Mouse (Mus musculus) midbrain, postnatal 0 days (tissue): ENCODE results near the gene Pemt. TPM values are rescaled to one million over a fixed set of nuclear protein-coding genes. Genes with fewer than 3 reads are reported as not detected.

Experiments used
- ATAC-seq: fragments of 200-750 bp; cut with Nextera tagmentation; 2 replicates; pipeline ENCODE4 v1.8.0; 2017; ENCODE audit warnings: moderate number of reproducible peaks, mild to moderate bottlenecking, moderate TSS enrichment, moderate library complexity; ENCODE audit not compliant: low FRiP score
- DNase-seq: peaks from one replicate; pipeline ENCODE4 v3.0.0-alpha.2; 2015; ENCODE audit warnings: low spot score
- H3K27ac ChIP-seq: fragments of 300-500 bp; sonication (generic); 2 replicates; pipeline ENCODE4 v1.5.1; 2014; ENCODE audit warnings: low read depth, mild to moderate bottlenecking, low read length, mixed read lengths
- H3K27me3 ChIP-seq: fragments of 300-500 bp; sonication (generic); 2 replicates; pipeline ENCODE4 v1.6.1; 2014; ENCODE audit warnings: low read length, control low read depth, mixed read lengths; ENCODE audit not compliant: insufficient read depth
- H3K36me3 ChIP-seq: fragments of 300-500 bp; sonication (generic); 2 replicates; pipeline ENCODE4 v1.6.1; 2014; ENCODE audit warnings: low read length, control low read depth, mixed read lengths; ENCODE audit not compliant: insufficient read depth
- H3K4me1 ChIP-seq: fragments of 300-500 bp; sonication (generic); 2 replicates; pipeline ENCODE4 v1.6.1; 2014; ENCODE audit warnings: mild to moderate bottlenecking, control low read depth, antibody characterized with exemption, low read length, mixed read lengths; ENCODE audit not compliant: insufficient read depth
- H3K4me2 ChIP-seq: fragments of 300-500 bp; sonication (generic); 2 replicates; pipeline ENCODE4 v1.6.1; 2014; ENCODE audit warnings: low read depth, mild to moderate bottlenecking, low read length, mixed read lengths; ENCODE audit not compliant: poor library complexity, severe bottlenecking
- H3K4me3 ChIP-seq: fragments of 300-500 bp; sonication (generic); 2 replicates; pipeline ENCODE4 v1.5.1; 2014; ENCODE audit warnings: low read depth, mild to moderate bottlenecking, low read length, moderate library complexity
- H3K9ac ChIP-seq: fragments of 300-500 bp; sonication (generic); replicated peaks from 2 replicates; pipeline ENCODE4 v1.6.1; 2014; ENCODE audit warnings: mild to moderate bottlenecking, low read length, moderate library complexity, mixed read lengths; ENCODE audit not compliant: poor library complexity, severe bottlenecking
- H3K9me3 ChIP-seq: fragments of 300-500 bp; sonication (generic); 2 replicates; pipeline ENCODE4 v1.6.1; 2016; ENCODE audit warnings: low read length, control low read depth
- CTCF ChIP-seq: IDR thresholded peaks from 2 replicates; pipeline ENCODE4 v1.5.1; 2016; ENCODE audit warnings: antibody characterized with exemption, mild to moderate bottlenecking
- WGBS: fragments of 180-500 bp; shearing (Covaris S2); extraction: QIAGEN DNeasy Blood & Tissue Kit; methylation state at CpG from one replicate; pipeline ENCODE4 v1.1.7; 2014; 5-methylcytosine and 5-hydroxymethylcytosine counted together
- polyA plus RNA-seq: library from polyadenylated mRNA; unstranded; fragments of >200 nt; fragmentation: Nextera tagmentation; extraction: Ambion mirVana; gene quantifications from 2 replicates; pipeline ENCODE4 v1.2.1, GENCODE M21; 2015
- total RNA-seq: library from RNA; depleted of rRNA; stranded (reverse); fragments of >200 nt; gene quantifications from 2 replicates; pipeline ENCODE4 v1.2.3, GENCODE M21; 2014

Gene Pemt
- total and polyA plus RNA-seq, 2 experiments from 2014 or later: 10.9 to 12.7 TPM

GRCm38 (mm10) chr11:60004716-60005115 lies 41.6 kb downstream of the Pemt start:
- 57% methylated on average over 6 of the region's 6 CpGs for WGBS
- H3K9me3 ChIP-seq: no peaks in the 10 kb centered on the region
- DNase-seq: no peak

GRCm38 (mm10) chr11:60003811-60004210 lies 42.5 kb downstream of the Pemt start:
- Histone ChIP-seq H3K9me3 (no peaks in the 10 kb centered on the region), H3K4me2 (no peak overlapping the region), H3K4me1 (peaks cover 2% of the 10 kb centered on the region; the same call in 1 of the 2 replicates), H3K4me3 (no peak overlapping the region), H3K9ac (no peak overlapping the region), H3K27me3 (no peaks in the 10 kb centered on the region), H3K36me3 (no peaks in the 10 kb centered on the region), H3K27ac (no peak overlapping the region)
- no peak for DNase-seq
- no peak for TF ChIP-seq CTCF
- 86% methylated on average over 8 of the region's 8 CpGs for WGBS
- ATAC-seq: no peak

More at GRCm38 (mm10) chr11:60004716-60005115, 41.6 kb downstream of the Pemt start:
- Histone ChIP-seq H3K27me3 (no peaks in the 10 kb centered on the region), H3K36me3 (no peaks in the 10 kb centered on the region), H3K27ac (no peak overlapping the region), H3K9ac (no peak overlapping the region), H3K4me3 (no peak overlapping the region), H3K4me2 (no peak overlapping the region), H3K4me1 (peaks cover 7% of the 10 kb centered on the region; the same call in 1 of the 2 replicates)
- TF ChIP-seq CTCF: no peak
- ATAC-seq: no peak

GRCm38 (mm10) chr11:60001231-60001980 lies 44.9 kb downstream of the Pemt start:
- DNase-seq (no peak), ATAC-seq (no peak)
- WGBS: 87% methylated on average over 5 of the region's 5 CpGs

GRCm38 (mm10) chr11:59994318-59994717 lies 52.0 kb downstream of the Pemt start:
- H3K4me3 ChIP-seq: no peak overlapping the region
- DNase-seq (no peak), ATAC-seq (no peak)
- TF ChIP-seq CTCF: no peak
- H3K36me3 ChIP-seq: no peaks in the 10 kb centered on the region
- H3K4me1 ChIP-seq: no peaks in the 10 kb centered on the region
- H3K27me3 ChIP-seq: no peaks in the 10 kb centered on the region
- H3K27ac ChIP-seq: no peak overlapping the region
- WGBS: 77% methylated on average over 9 of the region's 9 CpGs
- no peak overlapping the region for H3K4me2 ChIP-seq
- H3K9me3 ChIP-seq: no peaks in the 10 kb centered on the region
- no peak overlapping the region for H3K9ac ChIP-seq

More at GRCm38 (mm10) chr11:60001231-60001980, 44.9 kb downstream of the Pemt start:
- H3K27ac ChIP-seq: no peak overlapping the region
- H3K9me3 ChIP-seq: no peaks in the 10 kb centered on the region
- H3K9ac ChIP-seq: no peak overlapping the region
- TF ChIP-seq CTCF: no peak
- H3K4me1 ChIP-seq: no peaks in the 10 kb centered on the region
- no peaks in the 10 kb centered on the region for H3K27me3 ChIP-seq
- no peaks in the 10 kb centered on the region for H3K36me3 ChIP-seq
- no peak overlapping the region for H3K4me2 ChIP-seq
- no peak overlapping the region for H3K4me3 ChIP-seq

- no peak for TF ChIP-seq CTCF
- Histone ChIP-seq H3K4me2 (no peak overlapping the region), H3K27me3 (no peaks in the 10 kb centered on the region), H3K4me1 (no peaks in the 10 kb centered on the region), H3K9me3 (no peaks in the 10 kb centered on the region), H3K9ac (no peak overlapping the region), H3K4me3 (no peak overlapping the region), H3K36me3 (no peaks in the 10 kb centered on the region), H3K27ac (no peak overlapping the region)
- WGBS: 83% methylated on average over 8 of the region's 8 CpGs
- DNase-seq: no peak
- ATAC-seq: no peak
Measured at GRCm38 (mm10) chr11:59991365-59991764, 54.9 kb downstream of the Pemt start.

GRCm38 (mm10) chr11:59989406-59989805 lies 56.9 kb downstream of the Pemt start:
- no peak for TF ChIP-seq CTCF
- no peak for ATAC-seq
- H3K36me3 ChIP-seq: no peaks in the 10 kb centered on the region
- H3K9me3 ChIP-seq: no peaks in the 10 kb centered on the region
- no peak for DNase-seq
- no peaks in the 10 kb centered on the region for H3K4me1 ChIP-seq
- no peaks in the 10 kb centered on the region for H3K27me3 ChIP-seq
- H3K4me2 ChIP-seq: no peak overlapping the region
- WGBS: 85% methylated on average over 1 of the region's 1 CpGs
- H3K4me3 ChIP-seq: no peak overlapping the region
- no peak overlapping the region for H3K27ac ChIP-seq
- H3K9ac ChIP-seq: no peak overlapping the region
